Mouse (Mus musculus) spleen, adult 2 months (tissue): ENCODE data around the gene Znhit3.

ENCODE experiments used
- CTCF ChIP-seq: fragments of 200-500 bp; IDR thresholded peaks from 2 replicates; pipeline ENCODE4 v1.5.1; 2011; ENCODE audit warnings: mild to moderate bottlenecking, inconsistent platforms; ENCODE audit not compliant: insufficient read depth, insufficient read length, insufficient replicate concordance; ENCODE audit errors: extremely low read depth
- POLR2A ChIP-seq: fragments of 200-500 bp; IDR thresholded peaks from 2 replicates; pipeline ENCODE4 v1.6.1; 2011; ENCODE audit warnings: low read depth, low read length, inconsistent platforms

GRCm38 (mm10) chr11:84908480-84908879 is 7.7 kb downstream of the Znhit3 start:
- no peak for TF ChIP-seq CTCF
- TF ChIP-seq POLR2A: no peak
